Mouse (Mus musculus): ENCODE measurements around the gene Hsd17b3. TPM values are rescaled to one million over a fixed set of nuclear protein-coding genes. Genes with fewer than 3 reads are reported as not detected.

The Hsd17b3 gene
- polyA plus RNA-seq, 1 experiment from 2014 or later = not detected

DNA sequence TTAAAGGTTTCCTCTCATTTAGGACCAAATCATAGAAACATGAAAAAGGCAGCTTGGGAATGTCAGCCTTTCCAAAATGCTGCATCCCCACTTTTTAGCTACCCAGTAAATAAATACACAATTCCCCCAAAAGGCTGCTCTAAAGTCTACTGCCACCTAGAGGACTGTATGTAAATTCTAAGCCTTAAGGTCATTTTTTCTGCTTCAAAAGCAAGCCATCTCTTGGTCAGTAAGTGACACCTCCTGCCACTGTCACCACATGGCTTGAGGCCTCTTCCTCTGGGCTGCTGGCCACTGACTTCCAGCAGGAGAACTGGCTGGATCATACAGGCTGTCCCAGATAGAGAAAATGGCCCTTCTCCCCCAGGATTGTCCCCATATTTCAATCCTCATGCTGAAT, 50.9 kb downstream of the Hsd17b3 start:
- H3K9ac ChIP-seq = no peak overlapping the region
- H3K4me2 ChIP-seq = no peak overlapping the region
- H3K27me3 ChIP-seq = peaks cover 21% of the 10 kb centered on the region; the same call in 1 of the 2 replicates
- H3K4me1 ChIP-seq (replicated peaks) = peaks cover 5% of the 10 kb centered on the region; the same call in 1 of the 2 replicates
- no peak overlapping the region for H3K27ac ChIP-seq
- H3K36me3 ChIP-seq = no peaks in the 10 kb centered on the region
- H3K4me3 ChIP-seq = no peak overlapping the region
- ATAC-seq (ENCODE audit: low FRiP score) = no peak
- H3K9me3 ChIP-seq = no peaks in the 10 kb centered on the region

DNA sequence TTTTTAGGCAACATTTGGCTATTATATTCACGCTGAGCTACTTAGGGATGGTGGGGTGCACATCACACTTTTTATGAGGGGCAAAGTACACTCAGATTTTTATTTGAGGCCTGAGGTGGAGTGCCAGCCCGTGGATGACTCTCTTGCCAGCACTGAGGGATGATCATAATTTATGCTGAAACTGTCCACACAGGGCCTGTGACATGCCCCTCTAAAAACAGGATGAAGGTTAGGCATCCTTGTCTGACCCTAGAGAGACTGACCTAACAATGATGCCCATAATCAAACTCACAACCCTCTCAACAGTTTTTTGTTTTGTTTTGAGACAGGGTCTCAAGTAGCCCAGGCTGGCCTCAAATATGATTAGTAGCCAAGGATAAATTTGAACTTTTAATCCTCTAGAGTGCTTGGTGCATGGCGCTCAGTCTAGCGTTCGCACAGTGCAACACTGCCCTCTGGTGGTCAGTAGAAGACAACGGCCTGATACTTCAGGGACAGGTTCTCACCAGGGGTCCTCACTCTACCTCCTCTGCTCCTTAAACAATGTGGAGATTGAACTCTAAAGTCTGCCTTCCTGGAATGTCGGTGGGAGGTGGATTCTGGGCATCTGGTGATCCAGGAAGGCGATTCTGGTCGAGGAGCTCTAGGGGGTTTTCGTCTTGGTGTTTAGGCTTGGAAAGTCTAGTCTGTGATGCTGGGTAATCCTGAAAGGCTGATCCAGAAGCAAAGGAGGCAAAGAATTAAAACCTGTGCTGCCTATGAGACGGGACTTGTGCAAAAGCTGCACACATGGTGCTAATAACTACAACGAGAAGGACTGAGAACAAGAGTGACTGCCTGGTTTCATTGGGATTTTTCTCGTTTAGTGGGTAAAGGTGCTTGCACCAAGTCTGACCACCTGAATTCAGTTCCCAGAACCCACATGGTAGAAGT, 52.7 kb downstream of the Hsd17b3 start:
- WGBS = 24% methylated on average over 13 of the region's 13 CpGs

DNA sequence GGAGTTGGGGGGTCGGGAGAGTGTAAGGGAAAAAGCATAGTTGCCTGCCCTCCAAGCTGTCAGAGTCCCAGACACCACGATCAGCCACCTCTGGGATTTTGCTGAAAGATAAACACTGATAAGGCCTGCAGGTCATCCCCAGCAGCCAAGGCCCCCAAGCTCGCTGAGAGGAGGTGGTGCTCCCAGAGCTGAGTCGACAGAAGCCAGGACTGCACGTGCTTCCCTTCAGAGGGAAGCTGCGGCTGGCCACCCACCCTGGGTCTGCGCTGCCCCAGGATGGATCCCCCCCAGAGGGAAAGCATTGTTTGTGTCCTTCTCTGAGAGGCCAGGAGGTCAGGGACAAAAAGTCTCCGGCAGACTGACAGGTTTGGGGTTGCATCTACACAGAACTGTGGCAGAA, 54.0 kb downstream of the Hsd17b3 start:
- H3K36me3 ChIP-seq = no peaks in the 10 kb centered on the region
- no peak overlapping the region for H3K4me3 ChIP-seq
- H3K9ac ChIP-seq = peak overlapping the region; percentile 24; the same call in 1 of the 2 replicates
- H3K9me3 ChIP-seq = no peaks in the 10 kb centered on the region
- no peak overlapping the region for H3K27ac ChIP-seq
- 11% methylated on average over 8 of the region's 8 CpGs for whole genome bisulfite sequencing
- peaks cover 21% of the 10 kb centered on the region; the same call in 1 of the 2 replicates for H3K27me3 ChIP-seq
- H3K4me2 ChIP-seq = no peak overlapping the region
- no peak for ATAC-seq (ENCODE audit: low FRiP score)
- peaks cover 5% of the 10 kb centered on the region; the same call in 1 of the 2 replicates for H3K4me1 ChIP-seq (replicated peaks)

More for the DNA sequence above, 52.7 kb downstream of the Hsd17b3 start:
- ATAC-seq (ENCODE audit: low FRiP score) = peak; percentile 79
- Histone ChIP-seq H3K4me3 (no peak overlapping the region), H3K4me1 (replicated peaks) (peaks cover 5% of the 10 kb centered on the region; the same call in 1 of the 2 replicates), H3K27me3 (peaks cover 21% of the 10 kb centered on the region; the same call in 1 of the 2 replicates), H3K9me3 (no peaks in the 10 kb centered on the region), H3K36me3 (no peaks in the 10 kb centered on the region), H3K4me2 (no peak overlapping the region), H3K9ac (no peak overlapping the region), H3K27ac (no peak overlapping the region)

DNA sequence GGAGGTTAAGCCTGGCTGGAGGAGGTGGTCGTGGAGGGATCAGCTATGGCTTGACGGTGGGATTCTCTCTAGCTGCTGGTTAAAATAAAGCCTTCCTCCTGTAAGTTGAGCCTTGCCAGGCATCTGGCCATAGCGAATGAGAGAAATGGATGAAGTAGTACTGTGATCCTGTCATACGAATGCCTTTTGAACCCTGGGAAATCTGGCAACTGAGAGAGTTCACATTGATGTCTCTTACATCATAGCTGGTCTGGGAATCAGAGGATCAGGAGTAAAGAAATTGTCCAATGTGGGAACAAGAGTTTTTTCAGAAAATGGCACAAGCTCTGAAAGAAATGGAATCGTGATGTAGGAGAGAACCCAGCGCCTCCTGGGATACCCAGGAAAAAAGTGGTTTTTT, 55.1 kb downstream of the Hsd17b3 start:
- 89% methylated on average over 6 of the region's 6 CpGs for WGBS
- no peaks in the 10 kb centered on the region for H3K36me3 ChIP-seq
- peaks cover 21% of the 10 kb centered on the region; the same call in 1 of the 2 replicates for H3K27me3 ChIP-seq
- H3K9me3 ChIP-seq = no peaks in the 10 kb centered on the region
- H3K27ac ChIP-seq = no peak overlapping the region
- ATAC-seq (ENCODE audit: low FRiP score) = no peak
- H3K4me2 ChIP-seq = no peak overlapping the region
- no peak overlapping the region for H3K4me3 ChIP-seq
- H3K4me1 ChIP-seq (replicated peaks) = peaks cover 5% of the 10 kb centered on the region; the same call in 1 of the 2 replicates
- no peak overlapping the region for H3K9ac ChIP-seq

DNA sequence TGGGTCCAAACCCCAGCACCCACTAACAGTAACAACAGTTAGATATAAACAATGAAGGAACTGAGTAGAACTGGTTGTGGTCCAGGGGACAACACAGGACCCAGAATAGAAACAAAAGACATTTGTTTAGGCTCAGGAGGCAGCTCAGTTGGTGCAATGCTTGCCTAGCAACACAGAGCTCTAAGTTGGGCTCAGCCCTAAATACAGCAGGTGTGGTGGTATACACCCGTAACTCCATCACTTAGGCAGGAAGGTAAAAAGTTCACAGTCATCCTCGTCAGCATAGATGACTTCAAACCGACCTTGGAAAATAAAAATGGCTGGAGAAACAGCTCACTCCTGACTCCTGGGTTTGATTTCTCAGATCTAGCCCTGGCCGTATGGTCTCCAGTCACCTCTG, 55.8 kb downstream of the Hsd17b3 start:
- Histone ChIP-seq H3K27me3 (peaks cover 21% of the 10 kb centered on the region; the same call in 1 of the 2 replicates), H3K4me3 (no peak overlapping the region), H3K9ac (no peak overlapping the region), H3K4me1 (replicated peaks) (peaks cover 5% of the 10 kb centered on the region; the same call in 1 of the 2 replicates), H3K4me2 (no peak overlapping the region), H3K9me3 (no peaks in the 10 kb centered on the region), H3K27ac (no peak overlapping the region), H3K36me3 (no peaks in the 10 kb centered on the region)
- no peak for ATAC-seq (ENCODE audit: low FRiP score)
- WGBS = 89% methylated on average over 4 of the region's 4 CpGs

DNA sequence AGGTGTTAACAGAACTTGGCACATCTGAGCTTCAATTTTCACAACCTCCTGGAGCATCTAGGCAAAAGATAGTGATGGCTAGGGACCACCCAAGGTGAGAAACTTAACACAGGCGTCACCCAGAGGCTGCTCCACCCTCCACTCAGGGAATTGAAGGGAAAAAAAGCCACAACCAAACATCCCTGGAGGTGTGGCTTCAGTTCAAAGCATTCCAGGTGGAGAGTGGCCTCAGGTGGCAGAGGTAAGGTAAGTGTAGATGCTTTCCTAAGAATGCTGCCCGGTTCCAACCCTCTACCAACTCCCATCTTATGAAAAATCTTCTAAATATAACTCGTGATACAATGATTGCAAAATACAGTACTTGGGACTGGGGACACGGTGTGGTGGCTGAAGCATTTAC, 57.8 kb downstream of the Hsd17b3 start:
- H3K27ac ChIP-seq = no peak overlapping the region
- peaks cover 20% of the 10 kb centered on the region; the same call in 1 of the 2 replicates for H3K27me3 ChIP-seq
- no peak overlapping the region for H3K4me3 ChIP-seq
- no peaks in the 10 kb centered on the region for H3K36me3 ChIP-seq
- no peak overlapping the region for H3K4me2 ChIP-seq
- peaks cover 5% of the 10 kb centered on the region; the same call in 1 of the 2 replicates for H3K4me1 ChIP-seq (replicated peaks)
- H3K9me3 ChIP-seq = no peaks in the 10 kb centered on the region
- no peak for ATAC-seq (ENCODE audit: low FRiP score)
- H3K9ac ChIP-seq = no peak overlapping the region
- WGBS = 80% methylated on average over 4 of the region's 4 CpGs

DNA sequence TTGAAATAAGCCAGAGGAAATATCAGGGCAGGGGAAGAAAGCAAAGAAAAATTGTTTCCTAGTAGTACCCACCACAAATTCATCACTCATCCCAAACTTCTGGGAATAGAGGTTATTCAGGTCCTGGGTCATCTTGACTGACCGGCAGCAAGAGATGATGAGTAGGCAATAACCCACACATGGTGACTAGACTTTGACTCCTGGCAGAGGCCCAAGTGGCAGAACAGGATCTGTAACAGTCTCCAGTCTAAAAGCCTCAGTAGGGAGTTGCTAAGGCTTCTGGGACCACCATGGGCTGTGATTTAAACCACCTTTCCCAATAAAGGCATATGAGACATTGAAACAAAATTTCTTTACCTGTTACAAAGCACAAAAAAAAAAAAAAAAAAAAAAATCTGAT, 58.2 kb downstream of the Hsd17b3 start:
- Histone ChIP-seq H3K9me3 (no peaks in the 10 kb centered on the region), H3K4me1 (replicated peaks) (peaks cover 5% of the 10 kb centered on the region; the same call in 1 of the 2 replicates), H3K36me3 (no peaks in the 10 kb centered on the region), H3K27me3 (peaks cover 20% of the 10 kb centered on the region; the same call in 1 of the 2 replicates), H3K27ac (no peak overlapping the region), H3K4me3 (no peak overlapping the region), H3K9ac (no peak overlapping the region), H3K4me2 (no peak overlapping the region)
- no peak for ATAC-seq (ENCODE audit: low FRiP score)
- WGBS = 83% methylated on average over 1 of the region's 1 CpGs

DNA sequence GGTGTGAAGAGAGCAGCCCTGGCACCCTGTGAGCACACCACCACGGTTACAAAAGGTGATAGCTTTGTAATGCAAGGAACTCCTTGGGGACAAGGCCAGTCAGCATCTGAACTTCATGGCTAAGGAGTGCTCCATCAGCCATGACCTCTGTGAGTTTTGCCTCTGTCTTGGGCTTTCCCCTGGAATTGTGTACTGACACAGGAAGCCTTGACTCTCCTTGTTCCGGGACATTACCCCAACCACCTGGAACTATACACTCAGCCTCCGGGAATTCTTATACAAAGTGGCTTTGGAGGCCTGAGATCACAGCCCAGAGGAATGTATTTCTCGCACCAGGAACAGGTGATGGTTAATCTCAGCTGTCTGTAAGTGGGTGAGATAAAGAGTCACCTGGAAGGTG, 64.2 kb downstream of the Hsd17b3 start:
- no peak overlapping the region for H3K27ac ChIP-seq
- H3K36me3 ChIP-seq = no peaks in the 10 kb centered on the region
- H3K4me3 ChIP-seq = no peak overlapping the region
- 80% methylated on average over 4 of the region's 4 CpGs for WGBS
- H3K9me3 ChIP-seq = no peaks in the 10 kb centered on the region
- peaks cover 16% of the 10 kb centered on the region for H3K4me1 ChIP-seq (replicated peaks)
- peaks cover 8% of the 10 kb centered on the region; the same call in 1 of the 2 replicates for H3K27me3 ChIP-seq
- ATAC-seq (ENCODE audit: low FRiP score) = no peak
- H3K9ac ChIP-seq = no peak overlapping the region
- no peak overlapping the region for H3K4me2 ChIP-seq

DNA sequence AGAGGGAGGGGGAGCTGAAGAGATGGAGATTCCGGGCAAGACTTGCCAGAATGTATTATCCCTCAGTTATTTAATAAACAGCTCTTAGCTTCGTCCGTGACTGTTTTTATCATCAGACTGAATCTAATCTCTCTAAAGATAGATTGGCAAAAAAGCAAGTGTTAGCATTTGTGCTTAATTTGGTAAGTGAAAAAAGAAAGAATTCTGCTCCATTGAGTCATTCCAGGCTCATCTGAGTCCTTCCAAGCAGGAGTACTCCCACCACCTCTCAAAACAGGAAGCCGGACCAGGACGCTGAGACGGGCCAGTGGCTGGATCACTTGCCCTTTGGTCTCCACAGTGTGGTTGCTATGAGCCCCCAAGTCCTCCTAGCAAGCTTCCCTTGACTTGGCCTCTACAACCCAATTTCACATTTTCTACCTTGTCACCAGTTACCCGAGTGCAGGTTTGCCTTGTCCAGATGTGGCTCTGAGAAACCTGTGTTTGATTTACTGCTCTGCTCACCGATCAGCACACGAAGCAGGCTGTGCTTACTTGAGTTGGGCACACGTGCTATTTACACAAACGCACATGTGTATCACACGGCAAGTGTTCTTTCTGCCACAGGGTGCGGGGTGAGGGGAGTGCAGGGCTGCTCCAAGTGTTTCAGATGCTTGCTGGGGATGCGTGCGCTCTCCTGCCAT, 66.1 kb downstream of the Hsd17b3 start:
- Histone ChIP-seq H3K27me3 (peaks cover 8% of the 10 kb centered on the region; the same call in 1 of the 2 replicates), H3K9ac (no peak overlapping the region), H3K36me3 (no peaks in the 10 kb centered on the region), H3K9me3 (no peaks in the 10 kb centered on the region), H3K4me1 (replicated peaks) (peaks cover 16% of the 10 kb centered on the region), H3K4me2 (no peak overlapping the region), H3K27ac (no peak overlapping the region), H3K4me3 (no peak overlapping the region)
- no peak for ATAC-seq (ENCODE audit: low FRiP score)
- WGBS = 88% methylated on average over 15 of the region's 15 CpGs

DNA sequence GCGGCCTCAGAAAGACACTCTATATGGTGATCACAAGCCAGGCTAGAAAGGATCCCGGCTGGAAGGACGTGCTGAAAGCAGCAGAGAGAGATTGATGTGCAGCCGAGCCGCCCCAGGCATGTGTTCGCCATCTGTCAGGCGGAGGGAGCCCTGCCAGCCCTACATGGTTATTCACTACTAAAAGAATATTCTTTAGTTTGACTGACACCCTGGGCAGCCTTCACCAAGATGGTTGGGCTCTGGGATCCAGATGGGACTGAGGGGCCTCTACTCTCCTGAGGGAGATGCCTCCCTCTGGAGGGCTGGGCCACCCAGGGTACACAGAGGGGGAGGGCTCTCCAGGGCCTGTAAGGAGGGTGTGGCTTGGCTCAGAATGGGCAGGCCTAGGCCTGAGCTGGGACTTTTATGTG, 68.1 kb downstream of the Hsd17b3 start:
- Histone ChIP-seq H3K27me3 (peaks cover 5% of the 10 kb centered on the region; the same call in 1 of the 2 replicates), H3K36me3 (no peaks in the 10 kb centered on the region), H3K4me3 (no peak overlapping the region), H3K9me3 (no peaks in the 10 kb centered on the region), H3K4me2 (peak overlapping the region; percentile 21; the same call in 1 of the 2 replicates), H3K4me1 (replicated peaks) (peaks cover 16% of the 10 kb centered on the region), H3K9ac (no peak overlapping the region), H3K27ac (peak overlapping the region; percentile 74)
- 6% methylated on average over 7 of the region's 7 CpGs for WGBS
- ATAC-seq (ENCODE audit: low FRiP score) = peak; percentile 95

DNA sequence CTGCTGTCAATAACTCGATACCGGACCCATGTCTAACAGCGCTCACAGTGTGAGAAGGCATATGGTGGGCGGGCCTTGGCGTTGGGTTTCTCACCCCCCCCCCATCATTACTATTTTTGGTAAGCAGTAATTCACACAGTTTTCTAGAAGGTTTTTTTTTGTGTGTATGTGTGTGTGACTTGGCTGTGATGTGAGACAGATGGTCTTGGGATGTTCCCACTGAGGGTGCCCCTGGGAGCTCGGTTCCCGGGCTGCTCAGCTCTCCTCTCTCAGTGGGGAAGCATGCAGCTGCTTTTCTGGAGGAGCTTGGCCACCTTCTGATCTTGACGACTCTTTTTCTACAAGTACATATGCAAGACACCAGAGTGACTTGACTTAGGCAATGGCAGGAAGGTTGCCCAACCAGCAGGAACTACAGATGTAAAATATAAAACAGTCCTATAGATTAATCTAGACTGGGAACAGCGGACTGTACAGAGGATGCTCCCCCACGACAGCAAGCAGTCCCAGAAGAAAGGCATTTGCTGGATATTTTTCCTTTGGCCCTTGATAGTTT, 70.4 kb downstream of the Hsd17b3 start:
- Histone ChIP-seq H3K4me1 (replicated peaks) (peaks cover 16% of the 10 kb centered on the region), H3K27ac (no peak overlapping the region), H3K36me3 (no peaks in the 10 kb centered on the region), H3K4me3 (no peak overlapping the region), H3K27me3 (peaks cover 5% of the 10 kb centered on the region; the same call in 1 of the 2 replicates), H3K4me2 (no peak overlapping the region), H3K9me3 (no peaks in the 10 kb centered on the region), H3K9ac (no peak overlapping the region)
- WGBS = 67% methylated on average over 10 of the region's 10 CpGs
- ATAC-seq (ENCODE audit: low FRiP score) = no peak

DNA sequence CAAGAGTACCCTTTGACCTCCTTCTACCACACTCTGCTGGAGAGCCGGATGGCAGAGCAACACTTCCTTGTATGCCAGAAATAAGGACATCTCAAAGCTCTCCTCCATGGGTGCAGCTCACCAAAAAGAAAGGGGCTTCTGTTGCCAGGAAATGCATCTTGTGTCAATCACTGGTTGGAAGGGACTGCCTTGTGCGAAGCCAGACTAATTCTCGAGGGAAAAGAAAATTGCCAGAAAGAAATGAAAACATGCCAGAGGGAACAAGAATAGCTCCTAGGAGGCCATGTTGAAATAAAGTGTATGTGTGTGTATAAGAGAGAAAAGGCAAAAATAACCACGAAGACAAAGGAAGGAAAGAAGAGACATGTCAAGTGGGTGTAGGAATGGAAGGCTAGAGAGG, 73.0 kb downstream of the Hsd17b3 start:
- WGBS = 62% methylated on average over 4 of the region's 4 CpGs
- H3K27me3 ChIP-seq = no peaks in the 10 kb centered on the region
- H3K9me3 ChIP-seq = no peaks in the 10 kb centered on the region
- ATAC-seq (ENCODE audit: low FRiP score) = no peak
- peaks cover 10% of the 10 kb centered on the region for H3K4me1 ChIP-seq (replicated peaks)
- H3K27ac ChIP-seq = no peak overlapping the region
- H3K4me2 ChIP-seq = no peak overlapping the region
- no peaks in the 10 kb centered on the region for H3K36me3 ChIP-seq
- no peak overlapping the region for H3K4me3 ChIP-seq
- no peak overlapping the region for H3K9ac ChIP-seq
